Mouse (Mus musculus) left cerebral cortex, adult 18-20 months (tissue): ENCODE results near the gene Pcx. TPM values are rescaled to one million over a fixed set of nuclear protein-coding genes. Genes with fewer than 3 reads are reported as not detected.

ENCODE experiments used
- DNase-seq, 2 experiments: peaks; one replicate each; pipeline ENCODE4 v3.0.0; 2021 to 2022; ENCODE audit warnings: low spot score in 2 of 2, mixed read lengths in 1 of 2
- total RNA-seq, 2 experiments: library from RNA; stranded (reverse); gene quantifications; 2 replicates each; pipeline ENCODE4 v1.2.3; 2021

Gene Pcx
- total RNA-seq, 2 experiments from 2014 or later, result 68.0 to 79.3 TPM

GRCm38 (mm10) chr19:4615151-4616093 lies 105.2 kb downstream of the Pcx start, which contains the start of gene Lrfn4:
TSS of gene Lrfn4 (minus strand) at chr19:4615667.
- DNase-seq, result peak; percentile 86 to 93

- DNase-seq, result no peak
These were observed 106.3 kb downstream of the Pcx start for GRCm38 (mm10) chr19:4616546-4616945.

GRCm38 (mm10) chr19:4618183-4618582 lies 107.9 kb downstream of the Pcx start:
- DNase-seq, result no peak

GRCm38 (mm10) chr19:4619461-4619860 lies 109.2 kb downstream of the Pcx start:
- DNase-seq, result no peak

GRCm38 (mm10) chr19:4620721-4621120 lies 110.4 kb downstream of the Pcx start:
- DNase-seq, result no peak

GRCm38 (mm10) chr19:4622780-4623179 lies 112.5 kb downstream of the Pcx start:
- DNase-seq, result no peak

- no peak for DNase-seq
These were observed 113.1 kb downstream of the Pcx start for GRCm38 (mm10) chr19:4623419-4623818.

- no peak for DNase-seq
These were observed 113.7 kb downstream of the Pcx start for GRCm38 (mm10) chr19:4624006-4624405.

- DNase-seq, result no peak
These were observed 114.3 kb downstream of the Pcx start for GRCm38 (mm10) chr19:4624406-4625178.

- DNase-seq, result peak; percentile 89 to 92
These were observed 115.0 kb downstream of the Pcx start, which contains the start of gene Rce1 for GRCm38 (mm10) chr19:4625179-4625828. TSS of gene Rce1 (minus strand) at chr19:4625641.

GRCm38 (mm10) chr19:4625829-4626535 lies 115.7 kb downstream of the Pcx start:
- no peak for DNase-seq

- peak; percentile 76 for DNase-seq
These were observed 118.5 kb downstream of the Pcx start for GRCm38 (mm10) chr19:4628819-4629218.

GRCm38 (mm10) chr19:4635986-4636385 lies 125.7 kb downstream of the Pcx start:
- no peak for DNase-seq

- DNase-seq, result peak; percentile 77 to 78
These were observed 134.0 kb downstream of the Pcx start for GRCm38 (mm10) chr19:4644271-4644670.

GRCm38 (mm10) chr19:4646917-4647492 lies 136.7 kb downstream of the Pcx start:
- peak; percentile 63 to 80 for DNase-seq

GRCm38 (mm10) chr19:4658156-4658555 lies 147.9 kb downstream of the Pcx start:
- no peak for DNase-seq

- DNase-seq, result no peak
These were observed 156.5 kb downstream of the Pcx start for GRCm38 (mm10) chr19:4666815-4667214.

GRCm38 (mm10) chr19:4670776-4671175 lies 160.5 kb downstream of the Pcx start:
- no peak for DNase-seq
